Mouse (Mus musculus) gastrocnemius, postnatal 25 days (tissue): ENCODE results near the gene Ldlrad3. TPM values are rescaled to one million over a fixed set of nuclear protein-coding genes. Genes with fewer than 3 reads are reported as not detected.

Experiments used
- DNase-seq: peaks from one replicate; pipeline ENCODE4 v3.0.0; 2022
- total RNA-seq, 2 experiments: library from RNA; stranded (reverse); gene quantifications; 1 replicate in 1 of 2; 2 replicates in 1 of 2; pipeline ENCODE4 v1.2.3; 2021

The Ldlrad3 gene
- total RNA-seq, 2 experiments from 2014 or later: 4.2 to 6.4 TPM

DNA sequence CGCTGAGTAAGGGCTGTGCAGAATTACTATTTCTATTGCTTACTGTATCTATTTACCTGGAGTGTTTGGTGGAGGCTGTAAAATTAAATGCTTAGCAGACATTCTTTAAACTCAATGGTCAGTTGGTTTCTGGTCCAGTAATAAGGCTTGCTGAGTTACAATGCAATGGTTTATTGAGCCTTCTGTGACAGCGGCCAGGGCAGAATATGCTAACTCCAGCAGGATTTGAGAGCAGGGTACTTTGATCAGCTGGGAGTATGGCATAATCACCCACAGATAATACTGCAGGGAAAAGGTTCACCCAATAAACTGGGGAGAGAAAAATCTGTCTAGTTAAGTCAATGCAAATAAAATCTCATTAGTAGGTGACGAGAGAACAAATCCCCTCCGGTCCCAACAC, 220.2 kb downstream of the Ldlrad3 start:
- DNase-seq: no peak

DNA sequence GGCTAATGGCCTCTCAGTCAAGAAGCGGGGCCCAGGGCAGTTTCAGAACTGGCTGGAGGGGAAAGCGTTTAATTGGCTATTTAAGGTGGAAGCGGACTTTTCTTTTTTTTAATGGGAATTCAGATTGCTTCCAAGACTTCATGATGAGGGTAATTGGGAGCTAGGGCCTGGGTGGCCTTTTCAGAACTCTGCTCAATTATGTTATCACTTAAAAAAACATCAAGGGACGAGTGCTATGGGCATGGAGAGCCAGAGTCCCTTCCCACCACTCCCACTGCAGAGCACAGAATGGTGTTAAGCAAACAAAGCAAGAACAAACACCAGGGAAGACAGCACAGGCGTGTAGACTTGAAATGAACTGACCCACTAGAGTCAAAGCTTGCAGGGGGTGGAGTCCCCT, 220.7 kb downstream of the Ldlrad3 start:
- DNase-seq: no peak

DNA sequence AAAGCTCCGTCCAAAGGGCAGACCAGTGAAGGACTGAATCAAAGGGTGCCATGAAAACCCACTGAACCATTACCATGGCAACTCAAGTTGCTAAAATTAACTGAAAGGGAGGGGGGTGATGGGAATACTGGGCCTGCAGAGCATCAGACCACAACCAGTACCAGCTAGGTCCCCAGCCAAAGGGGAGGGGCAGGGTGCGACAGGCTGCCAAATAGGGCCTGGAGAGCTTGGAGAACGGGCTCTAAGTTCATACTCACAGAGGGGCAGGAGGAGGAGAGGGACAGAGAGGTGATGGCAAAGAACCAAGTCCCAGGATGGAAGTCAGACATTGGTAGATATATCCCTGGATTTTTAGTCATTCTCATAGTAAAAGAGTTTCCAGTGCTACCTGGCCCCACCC, 222.8 kb downstream of the Ldlrad3 start:
- no peak for DNase-seq

DNA sequence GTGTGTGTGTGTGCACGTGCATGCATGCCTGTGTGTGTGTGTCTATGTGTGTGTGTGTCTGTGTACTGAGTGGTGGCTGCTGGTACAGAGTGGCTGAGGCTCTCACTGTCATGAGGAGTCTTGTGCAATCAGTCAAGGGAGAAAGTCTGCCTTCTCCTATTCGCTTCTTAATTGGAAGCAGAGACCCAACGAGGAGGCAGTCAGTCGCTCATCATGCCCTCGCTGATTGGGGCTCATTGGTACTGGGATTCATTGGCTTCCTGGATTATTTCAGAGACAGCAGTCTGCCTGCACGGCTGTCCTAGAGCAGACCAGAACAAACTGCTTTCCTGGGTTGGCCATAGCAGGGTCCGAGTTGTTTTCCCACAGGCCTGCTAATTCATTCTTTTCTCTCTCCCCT, 223.8 kb downstream of the Ldlrad3 start:
- DNase-seq: no peak

DNA sequence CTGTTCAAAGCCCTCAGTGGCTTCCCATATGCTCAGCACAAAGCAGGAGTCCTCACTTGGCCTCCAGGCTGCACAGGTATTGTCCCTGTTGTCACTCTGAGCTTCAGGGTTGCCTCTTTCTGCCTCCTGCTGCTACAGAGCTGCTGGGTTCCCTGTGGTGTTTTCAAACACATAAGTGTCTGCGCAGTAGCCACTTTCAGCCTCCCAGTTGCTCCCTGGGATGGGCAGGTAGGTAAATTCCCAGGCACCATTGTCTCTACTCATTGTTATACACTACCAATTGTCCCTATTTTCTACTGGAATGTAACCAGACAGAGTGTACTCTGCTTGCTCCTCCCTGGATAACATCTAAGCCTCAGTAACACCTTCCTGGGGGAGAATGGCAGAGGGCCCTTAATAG, 224.8 kb downstream of the Ldlrad3 start:
- no peak for DNase-seq

DNA sequence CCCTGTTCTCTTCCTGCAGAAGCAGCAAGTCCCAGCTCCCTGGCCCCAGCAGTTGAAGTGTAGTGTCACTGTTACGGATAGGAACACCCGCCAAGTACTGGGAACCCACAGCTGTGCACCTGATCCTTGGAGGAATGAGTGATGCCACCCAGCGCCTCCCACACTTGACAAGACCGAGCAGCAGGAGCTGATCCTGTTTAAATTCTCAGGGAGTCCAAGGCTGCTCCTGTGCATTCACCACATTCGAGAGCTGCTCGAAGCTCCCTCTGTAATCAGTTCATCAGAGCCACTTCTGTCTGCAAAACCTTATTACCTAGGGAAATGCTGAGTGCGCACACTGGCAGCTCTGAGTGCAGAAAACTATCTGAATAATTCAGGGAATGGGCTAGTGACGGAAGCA, 225.5 kb downstream of the Ldlrad3 start:
- no peak for DNase-seq

DNA sequence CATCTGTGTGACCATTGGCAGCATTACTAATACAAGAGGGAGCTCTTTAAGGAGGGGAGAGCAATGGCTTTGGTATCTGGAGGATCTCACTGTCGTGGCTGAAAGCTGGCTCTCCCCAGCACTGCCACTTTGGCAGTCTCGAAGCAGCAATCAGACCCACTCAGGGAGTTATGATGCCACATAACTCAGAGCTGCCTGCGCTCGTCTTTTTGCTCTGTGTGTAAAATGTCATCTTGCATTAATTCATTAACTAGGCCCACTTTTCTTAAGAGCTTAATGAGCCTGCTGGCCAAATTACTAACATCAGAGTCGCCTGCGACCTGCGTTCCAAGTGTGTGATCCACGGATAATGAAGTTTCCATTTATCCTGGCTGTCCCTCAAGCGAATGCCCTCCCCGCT, 230.1 kb downstream of the Ldlrad3 start:
- no peak for DNase-seq

DNA sequence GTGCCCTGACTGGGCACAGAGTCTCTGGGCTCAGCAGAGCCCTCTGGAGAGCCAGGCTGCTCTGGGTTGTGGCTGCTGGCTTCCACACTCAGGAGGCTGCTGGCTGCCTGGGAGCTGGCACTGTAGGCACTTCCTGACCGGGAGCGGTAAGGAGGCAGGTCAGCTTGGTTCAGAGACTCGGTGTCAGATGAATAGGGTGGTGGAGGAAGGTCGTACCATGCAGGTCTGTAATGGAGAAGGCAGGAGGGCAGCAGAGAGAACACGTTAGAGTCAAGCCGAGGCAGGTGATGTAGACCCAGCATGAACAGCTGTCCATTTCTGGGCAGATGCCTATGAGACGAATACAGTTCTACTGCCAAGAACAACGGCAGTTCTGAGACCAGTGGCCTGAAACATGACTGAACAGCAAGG, 233.2 kb downstream of the Ldlrad3 start:
- DNase-seq: peak; percentile 54

DNA sequence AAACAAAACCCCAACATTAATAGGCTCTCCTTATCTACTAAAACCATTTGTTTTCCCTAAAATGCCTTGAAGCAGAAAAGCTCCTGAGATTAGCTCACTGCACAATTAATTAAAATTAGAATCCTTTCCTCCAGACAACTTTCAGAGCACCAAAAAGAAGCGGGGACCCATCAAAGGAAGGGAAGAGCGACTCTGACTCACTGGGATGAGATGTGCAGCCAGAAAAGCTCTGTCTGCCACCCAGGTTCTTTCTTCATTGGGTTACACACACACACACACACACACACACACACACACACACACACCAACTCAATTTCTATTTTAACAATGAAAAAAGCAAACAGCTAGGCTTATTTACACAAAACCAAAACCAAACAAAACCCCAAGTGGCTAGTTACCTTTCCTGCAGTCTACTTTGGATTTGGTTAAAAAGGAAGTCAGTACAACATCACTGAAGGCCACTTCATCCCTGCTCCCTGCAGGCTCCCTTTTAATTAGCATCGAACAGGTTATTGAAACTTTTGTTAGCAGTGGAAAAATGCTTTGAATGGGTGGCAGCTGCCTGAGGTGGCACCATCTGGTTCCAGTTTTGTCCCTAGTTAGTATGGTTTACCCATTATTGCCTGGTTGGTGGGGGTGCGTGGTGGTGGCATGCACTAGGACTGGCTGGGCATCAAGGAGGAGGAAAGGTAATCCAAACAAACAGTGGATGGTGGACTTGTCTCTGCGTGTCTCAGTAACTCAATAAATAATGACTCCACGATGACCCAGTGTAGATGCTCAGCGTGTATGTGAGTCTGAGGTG, 235.3 kb downstream of the Ldlrad3 start:
- no peak for DNase-seq

DNA sequence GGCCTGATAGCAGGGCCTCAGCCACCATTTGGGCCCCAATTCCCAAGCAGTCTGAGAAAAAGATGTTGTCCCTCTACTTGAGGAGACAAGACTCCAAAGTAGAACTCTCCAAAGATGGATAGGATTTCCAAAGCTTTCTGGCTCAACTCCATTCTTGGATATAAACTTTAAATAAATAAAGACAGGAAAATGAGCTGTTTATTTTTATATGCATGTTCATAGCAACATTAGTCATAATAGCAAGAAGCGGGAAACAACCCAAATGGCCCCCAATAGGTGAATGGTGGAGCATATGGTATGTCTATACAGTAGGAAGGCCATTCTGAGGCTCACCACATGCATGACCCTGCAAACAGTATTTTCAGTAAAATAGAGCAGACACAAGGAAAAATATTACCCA, 251.2 kb downstream of the Ldlrad3 start:
- DNase-seq: no peak

DNA sequence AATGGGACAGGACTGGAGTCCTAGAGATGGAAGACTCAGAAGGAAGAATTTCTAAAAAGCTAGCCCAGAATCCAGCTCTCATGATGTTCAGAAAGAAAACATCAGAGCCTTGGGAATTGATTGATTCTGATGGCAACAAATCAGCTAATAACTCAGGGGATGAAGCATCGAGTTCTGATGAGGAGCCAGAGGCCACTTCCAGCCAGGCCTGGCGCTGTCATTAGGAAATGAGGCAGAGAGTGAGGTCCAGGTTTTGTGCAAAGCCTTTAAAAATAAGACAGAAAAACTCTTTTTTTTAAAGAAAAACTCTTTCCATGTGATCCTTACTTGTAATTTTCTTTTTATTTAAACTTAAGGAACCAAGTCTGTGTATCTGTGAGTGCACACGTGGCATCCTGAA, 252.9 kb downstream of the Ldlrad3 start:
- DNase-seq: peak; percentile 40

DNA sequence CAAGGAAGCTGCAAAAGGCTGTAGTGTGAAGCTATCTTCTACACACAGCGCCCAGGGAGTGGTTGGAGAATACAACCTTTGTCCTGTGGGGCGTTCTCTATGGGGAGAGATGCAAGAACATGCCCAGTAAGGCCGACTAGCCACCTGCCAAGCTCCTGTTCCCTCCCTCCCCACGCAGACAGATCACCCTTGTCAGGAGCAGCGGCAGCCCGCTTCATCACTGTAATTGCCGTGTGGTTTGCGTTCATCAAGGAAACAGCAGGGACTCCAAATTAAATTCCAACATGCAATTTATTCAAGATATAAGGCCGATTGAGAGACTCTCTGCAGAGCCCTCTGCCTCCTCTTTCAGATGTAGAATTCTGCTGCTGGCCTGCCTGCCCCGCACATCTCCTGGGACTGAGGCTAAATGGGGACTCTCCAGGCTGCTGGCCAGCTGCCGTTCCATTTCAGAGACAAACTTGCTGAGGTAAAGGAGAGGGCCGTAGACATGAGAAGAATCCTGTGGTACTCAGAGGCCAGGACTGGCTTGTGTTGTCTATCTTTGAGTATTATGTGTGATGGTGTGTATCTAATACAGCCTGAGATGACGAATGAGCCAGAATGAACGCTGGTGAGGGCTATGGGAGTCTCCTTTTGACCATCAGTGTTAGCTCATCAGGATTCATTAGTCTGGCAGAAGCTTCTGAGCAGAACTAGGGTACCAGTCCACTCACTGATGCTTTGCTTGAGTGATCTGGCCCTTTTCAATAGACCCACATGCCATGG, 253.8 kb downstream of the Ldlrad3 start:
- peak; percentile 17 for DNase-seq

DNA sequence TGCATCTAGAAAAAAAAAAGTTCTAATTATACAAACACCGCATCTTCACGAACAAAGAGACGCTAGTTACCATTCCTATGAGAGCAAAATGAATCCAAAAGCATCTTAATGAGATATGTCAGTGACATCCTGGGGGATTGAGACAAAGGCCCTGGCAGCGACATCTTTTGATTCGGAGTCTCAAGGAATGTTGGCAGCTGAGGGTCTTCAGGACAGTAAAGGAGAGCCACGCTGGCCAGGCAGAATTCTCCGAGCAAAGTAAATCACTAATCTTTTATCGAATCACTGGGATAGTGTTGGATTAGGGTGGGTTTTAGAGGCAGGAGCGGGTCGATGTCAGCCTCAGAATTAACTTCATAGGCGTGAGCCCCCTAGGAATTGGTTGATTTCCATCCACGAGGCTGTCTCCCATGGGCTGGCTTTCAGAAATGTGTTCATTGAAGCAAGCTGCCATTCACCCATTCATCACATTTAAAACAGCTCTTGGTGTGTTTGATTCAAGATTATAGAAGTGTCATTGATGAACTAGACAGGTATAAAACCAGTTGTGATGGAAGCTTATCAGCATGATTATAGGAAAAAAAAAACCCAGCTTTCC, 260.5 kb downstream of the Ldlrad3 start:
- DNase-seq: no peak

DNA sequence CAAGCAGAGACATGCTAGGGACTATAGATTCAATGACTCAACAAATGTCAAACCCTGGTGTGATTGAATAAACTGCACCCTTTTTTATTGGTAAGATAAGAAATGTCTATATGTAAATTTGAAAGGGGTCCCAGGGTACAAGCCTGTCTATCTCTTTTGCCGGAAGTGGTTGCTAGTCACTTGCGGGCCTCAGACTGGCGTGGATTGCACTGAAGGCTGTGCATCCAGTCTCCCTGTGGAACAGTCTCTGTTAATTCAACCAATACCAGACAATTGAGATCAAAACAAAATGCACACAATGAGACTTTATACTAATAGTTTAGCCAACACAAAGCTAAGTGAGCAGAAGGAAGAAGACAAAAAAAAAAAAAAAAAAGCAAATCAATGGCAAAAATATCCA, 261.0 kb downstream of the Ldlrad3 start:
- DNase-seq: no peak

DNA sequence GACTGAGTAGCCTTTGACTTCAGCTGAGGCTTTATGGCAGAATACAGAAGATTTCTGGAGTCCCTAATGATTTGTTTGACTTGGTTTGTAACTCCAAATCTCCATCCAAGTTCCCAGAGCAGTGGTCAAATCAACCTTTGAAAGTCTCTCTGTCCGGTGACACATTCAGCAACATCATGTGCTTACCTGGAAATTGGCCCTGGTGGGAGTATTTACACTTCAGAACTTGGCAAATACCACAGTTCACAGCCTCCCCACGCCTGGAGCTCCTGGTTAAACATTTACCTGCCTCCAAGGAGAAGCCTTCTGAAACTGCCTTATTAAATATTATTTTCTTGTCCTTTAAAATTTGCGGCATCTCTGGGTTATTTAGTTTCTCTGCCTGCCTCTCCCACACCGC, 263.0 kb downstream of the Ldlrad3 start:
- DNase-seq: no peak

DNA sequence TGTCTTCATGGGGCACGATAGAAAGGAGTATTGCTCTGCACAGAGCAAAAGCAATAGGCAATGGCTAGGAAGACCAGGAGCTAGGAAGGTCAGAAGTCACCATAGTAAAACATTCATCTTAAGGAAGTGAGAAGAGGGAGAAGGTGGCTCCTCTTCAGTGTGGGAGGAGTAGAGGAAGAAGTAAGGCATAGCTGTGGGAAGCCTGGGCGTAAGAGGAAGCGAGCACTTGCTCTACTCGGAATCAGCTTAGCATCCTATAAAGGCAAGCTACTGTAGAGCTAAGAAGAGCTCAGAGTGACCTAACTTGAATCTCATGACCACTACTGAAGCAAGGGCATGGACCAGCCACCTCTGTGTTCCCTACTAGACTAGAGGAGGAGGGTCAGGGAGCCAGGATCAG, 263.9 kb downstream of the Ldlrad3 start:
- no peak for DNase-seq

DNA sequence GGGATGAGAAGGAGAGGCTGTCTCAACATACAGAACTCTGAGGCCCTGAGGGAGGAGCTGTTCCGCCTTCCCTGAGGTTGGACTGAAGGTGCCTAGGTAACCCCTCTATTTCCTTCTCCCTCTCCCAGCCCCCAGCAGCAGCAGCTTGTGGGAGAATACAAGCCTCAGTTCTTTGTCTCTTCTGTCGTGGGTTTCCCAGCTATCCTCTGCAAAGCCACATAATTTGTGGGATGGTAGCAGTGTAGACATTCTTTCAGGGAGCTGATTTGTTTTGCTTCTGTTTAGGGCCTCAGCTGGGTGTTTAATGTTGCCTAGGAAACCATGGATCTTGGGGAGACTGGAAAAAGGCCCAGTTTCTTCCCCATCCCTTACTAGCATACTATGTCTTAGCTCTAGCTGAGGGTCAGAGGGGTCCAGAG, 266.0 kb downstream of the Ldlrad3 start:
- no peak for DNase-seq

DNA sequence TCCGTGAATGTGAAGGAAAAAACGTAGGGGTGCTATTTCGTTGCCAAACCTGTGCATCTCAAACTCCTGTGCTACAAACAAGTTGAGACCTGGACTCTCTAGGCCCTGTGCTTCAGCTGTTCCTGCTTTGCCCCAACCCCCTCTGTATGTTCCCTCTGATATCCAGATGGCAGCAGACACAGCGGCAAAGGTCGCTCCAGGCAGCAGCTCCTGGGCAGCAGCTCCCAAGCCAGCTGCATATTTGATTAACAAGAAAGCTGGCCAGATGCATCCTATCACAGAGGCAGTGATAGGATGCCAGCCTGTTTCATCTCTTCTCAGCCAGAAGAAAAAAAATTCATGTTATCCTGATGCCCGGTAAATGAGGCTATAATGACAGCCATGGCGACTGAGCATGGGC, 267.7 kb downstream of the Ldlrad3 start:
- DNase-seq: no peak

DNA sequence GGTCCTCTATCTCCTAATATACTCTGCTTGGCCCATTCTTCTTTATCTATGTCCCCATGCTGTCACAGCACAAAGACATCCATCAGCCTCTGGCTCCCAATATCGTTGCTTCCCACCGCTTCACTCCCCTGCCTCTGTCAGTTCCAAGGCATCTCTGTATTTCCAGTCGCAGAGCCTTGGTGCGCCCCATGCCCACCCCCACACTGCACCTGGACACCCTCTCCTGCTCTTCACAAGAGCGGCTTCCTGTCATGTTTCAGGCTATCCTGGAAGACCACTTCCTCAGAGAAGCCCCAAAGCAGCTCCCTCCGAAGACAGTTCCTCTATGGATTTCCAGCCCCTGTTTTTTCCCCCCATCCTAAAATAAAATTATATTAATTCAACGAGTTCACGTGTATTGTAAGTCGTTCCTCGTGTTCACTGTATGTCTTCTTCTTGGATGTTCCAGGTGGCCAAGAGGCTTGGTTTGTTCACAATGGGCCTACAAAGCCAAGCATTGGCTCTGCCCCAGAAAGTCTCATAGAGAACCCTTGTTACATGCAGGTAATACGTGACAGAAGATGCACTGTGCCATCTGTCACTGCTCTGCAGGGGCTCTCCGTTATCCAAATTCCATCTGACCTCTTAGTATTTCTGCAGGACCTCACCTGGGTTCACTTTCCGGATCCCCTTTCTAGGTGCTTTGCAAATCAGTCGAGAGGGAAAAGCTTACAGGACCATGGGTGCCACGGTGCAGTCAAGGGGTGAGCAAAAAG, 276.7 kb downstream of the Ldlrad3 start:
- no peak for DNase-seq

DNA sequence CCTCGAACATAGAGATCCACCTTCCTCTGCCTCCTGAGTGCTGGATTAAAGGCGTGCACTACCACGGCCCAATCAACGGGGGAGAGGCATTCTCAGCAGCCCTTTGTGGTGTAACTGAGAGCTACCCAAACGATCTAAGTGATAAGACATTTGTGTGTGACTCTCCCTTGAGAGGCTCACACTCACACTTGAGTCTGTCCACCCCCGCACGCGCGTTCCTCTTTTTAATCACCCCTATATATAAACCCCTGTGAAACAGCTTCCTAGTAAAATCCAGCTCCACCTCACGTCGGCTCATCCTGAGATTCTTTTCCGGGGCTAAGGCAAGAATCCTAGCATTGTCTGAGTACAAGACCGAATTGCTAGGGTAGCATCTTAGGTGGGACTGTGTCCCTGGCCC, 277.4 kb downstream of the Ldlrad3 start:
- no peak for DNase-seq

DNA sequence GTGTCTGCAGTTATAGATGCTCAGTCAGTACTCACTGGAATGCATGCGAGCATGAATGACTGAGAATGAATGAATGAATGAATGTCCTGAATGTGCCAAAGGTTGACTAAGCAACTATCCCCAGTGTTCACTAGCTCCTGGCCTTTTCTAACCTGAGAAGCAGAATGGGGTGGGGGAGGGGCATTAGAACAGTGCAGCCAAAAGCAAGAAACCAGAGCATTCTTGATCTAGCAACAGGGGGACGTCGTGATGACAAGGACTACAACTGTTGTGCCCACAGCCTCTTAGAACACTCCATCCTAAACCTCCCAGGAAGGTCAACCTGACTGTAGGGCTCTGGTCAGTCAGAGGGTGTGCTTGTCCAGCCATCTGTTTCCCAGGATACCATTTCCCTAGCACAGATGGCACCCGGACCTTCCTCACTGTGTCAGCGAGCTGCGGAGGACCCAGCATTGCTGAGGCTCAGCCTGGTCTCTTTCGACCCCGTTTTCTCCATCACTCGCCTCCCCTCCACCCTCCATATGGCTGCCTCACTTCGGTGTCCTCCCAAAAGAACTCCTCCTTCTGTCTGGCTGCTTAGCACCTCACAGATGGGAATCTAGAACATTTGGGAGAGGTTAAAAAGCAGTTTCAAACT, 278.7 kb downstream of the Ldlrad3 start:
- no peak for DNase-seq

DNA sequence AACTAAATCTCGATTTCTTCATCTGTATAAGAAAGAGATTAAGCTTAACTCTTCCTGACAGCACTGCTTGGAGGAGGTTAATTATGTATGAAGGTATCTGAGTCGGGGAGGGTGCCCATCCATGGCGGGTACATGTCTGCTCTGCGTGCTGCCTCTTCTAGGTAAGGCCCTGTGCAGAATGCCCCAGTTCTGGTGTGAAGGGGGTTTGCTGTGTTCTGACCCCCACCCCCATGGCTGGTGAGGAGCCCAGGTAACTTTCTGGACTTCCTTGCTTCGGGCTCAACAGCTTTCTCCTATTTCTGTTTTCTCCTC, 279.9 kb downstream of the Ldlrad3 start:
- no peak for DNase-seq
